Mouse (Mus musculus): ENCODE results near the gene Ankrd28.

Gene Ankrd28

GRCm38 (mm10) chr14:31697755-31698154 lies 132.7 kb downstream of the Ankrd28 start:
- DNase-seq: no peak

- DNase-seq: no peak
These were observed 133.1 kb downstream of the Ankrd28 start for GRCm38 (mm10) chr14:31697346-31697745.

GRCm38 (mm10) chr14:31696985-31697303 lies 133.5 kb downstream of the Ankrd28 start:
- no peak for DNase-seq

DNA sequence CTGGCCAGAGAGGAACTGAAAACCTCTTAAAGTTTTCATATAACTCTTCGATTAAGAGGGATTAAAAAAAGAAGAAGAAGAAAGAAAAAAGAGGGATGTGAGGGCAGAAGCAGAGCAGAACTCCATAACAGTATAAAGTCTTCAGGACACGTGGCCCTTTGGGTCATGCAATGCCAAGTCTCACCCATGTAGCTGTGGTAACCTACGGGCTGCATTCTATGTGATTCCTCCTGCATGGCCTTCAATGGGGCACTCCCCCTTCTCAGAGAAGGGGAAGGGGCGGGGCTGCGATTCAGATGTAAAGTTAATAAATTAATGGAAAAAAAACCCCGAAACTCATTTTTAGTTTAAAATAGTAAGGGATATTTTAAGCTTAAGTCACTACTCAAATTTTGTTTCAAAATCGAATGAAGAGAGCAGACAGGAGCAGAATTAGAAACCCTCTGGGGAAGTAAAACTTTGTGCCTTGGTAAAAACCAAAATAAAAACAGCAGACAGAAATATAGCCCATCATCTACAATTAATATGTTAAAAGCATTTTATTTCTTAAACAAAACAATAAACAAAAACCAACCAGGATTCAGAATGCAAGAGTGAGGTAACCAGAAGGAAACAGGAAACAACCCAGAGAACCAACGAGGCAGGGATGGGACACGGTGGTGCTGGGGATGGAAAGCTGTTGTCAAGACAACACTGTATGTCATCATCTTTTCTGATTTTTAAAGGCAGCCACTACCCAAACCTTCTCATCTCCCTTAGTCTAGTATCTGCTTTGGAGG lies 134.1 kb downstream of the Ankrd28 start:
- no peak for DNase-seq

DNA sequence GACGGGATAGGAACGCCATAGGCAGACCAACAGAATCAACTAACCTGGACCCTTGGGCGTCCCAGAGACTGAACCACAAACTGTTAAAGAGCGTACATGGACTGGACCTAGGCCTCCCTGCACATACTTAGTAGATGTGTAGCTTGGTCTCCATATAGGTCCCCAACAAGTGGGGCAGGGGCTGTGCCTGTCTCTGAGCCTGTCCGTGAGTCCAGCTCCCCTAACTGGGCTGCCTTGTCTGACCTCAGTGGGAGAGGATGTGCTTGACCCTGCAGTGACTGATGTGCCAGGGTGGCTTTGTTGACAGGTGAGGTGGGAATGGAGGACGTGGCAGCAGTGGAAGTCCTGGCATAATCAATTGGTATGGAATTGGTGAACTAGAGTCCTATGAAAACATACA lies 137.9 kb downstream of the Ankrd28 start:
- DNase-seq: no peak

DNA sequence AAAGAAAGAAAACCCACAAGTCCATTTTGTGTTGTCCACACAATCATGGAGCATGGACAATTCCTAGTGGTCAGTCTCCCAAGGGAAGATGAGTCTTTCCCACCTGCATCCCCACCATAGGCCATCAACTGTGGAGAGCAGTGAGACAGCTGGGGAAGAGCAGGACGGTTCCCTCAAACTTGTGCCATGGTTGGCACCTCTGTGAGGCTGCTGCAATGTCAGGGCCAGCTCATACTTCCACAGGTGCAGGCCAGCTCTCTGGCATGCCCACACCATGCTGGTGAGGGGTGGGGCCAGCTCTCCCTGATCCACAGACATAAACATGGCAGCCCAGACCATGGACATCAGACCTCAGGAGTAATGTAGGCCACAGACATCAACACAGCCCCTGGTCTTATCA lies 144.2 kb downstream of the Ankrd28 start:
- no peak for DNase-seq

GRCm38 (mm10) chr14:31685680-31686079 lies 144.8 kb downstream of the Ankrd28 start:
- DNase-seq: no peak

DNA sequence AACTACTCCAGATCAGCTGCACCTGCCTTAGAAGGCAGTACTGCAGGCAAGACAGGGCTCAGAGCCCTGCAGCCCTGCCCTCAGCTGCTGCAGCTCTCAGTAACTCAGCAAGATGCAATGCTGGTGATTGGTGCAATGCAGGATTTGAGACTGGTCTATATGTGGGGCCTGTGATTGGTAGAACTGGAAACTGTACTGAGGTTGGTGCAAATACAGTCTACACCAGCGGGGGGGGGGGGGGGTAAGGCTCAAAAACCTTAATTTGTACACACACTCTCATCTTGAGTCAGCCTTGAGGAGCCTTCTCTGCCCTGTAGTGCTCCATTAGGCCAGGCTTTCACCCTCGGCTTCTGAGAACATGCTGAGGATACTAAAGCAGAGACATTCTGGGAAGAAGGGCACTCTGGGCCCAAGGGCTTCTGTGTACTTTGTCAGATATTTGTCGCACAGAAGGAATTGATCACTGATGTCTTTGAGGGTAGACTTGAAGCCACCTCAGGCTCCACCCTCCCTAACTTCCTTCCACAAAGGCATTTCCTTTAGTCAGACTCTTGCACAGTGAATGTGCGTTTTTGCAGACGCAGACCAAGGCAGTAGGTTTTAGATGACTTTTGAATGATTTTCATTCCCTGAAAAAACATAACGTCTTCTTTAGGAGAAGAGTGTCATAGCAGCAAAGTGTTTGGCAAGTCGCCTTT lies 146.0 kb downstream of the Ankrd28 start:
- DNase-seq: no peak

DNA sequence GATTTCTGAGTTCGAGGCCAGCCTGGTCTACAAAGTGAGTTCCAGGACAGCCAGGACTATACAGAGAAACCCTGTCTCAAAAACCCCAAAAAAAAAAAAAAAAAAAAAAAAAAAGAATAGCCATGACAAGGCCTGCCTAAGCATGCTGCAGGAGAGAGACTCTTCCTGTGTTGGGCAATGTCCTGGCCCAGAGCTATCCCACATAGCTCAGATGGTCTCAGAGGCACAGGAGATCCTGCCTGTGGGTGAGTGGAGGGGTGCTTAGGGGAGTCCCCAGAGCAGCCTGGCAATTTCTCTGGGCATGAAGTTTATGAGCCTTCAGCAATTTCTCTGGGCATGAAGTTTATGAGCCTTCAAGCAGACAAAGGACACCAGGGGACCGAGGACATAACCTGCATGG lies 146.8 kb downstream of the Ankrd28 start:
- no peak for DNase-seq

GRCm38 (mm10) chr14:31681931-31682555 lies 148.4 kb downstream of the Ankrd28 start:
- DNase-seq: no peak

GRCm38 (mm10) chr14:31681291-31681690 lies 149.2 kb downstream of the Ankrd28 start:
- no peak for DNase-seq

- DNase-seq: no peak
These were observed 149.8 kb downstream of the Ankrd28 start for GRCm38 (mm10) chr14:31680656-31681055.

DNA sequence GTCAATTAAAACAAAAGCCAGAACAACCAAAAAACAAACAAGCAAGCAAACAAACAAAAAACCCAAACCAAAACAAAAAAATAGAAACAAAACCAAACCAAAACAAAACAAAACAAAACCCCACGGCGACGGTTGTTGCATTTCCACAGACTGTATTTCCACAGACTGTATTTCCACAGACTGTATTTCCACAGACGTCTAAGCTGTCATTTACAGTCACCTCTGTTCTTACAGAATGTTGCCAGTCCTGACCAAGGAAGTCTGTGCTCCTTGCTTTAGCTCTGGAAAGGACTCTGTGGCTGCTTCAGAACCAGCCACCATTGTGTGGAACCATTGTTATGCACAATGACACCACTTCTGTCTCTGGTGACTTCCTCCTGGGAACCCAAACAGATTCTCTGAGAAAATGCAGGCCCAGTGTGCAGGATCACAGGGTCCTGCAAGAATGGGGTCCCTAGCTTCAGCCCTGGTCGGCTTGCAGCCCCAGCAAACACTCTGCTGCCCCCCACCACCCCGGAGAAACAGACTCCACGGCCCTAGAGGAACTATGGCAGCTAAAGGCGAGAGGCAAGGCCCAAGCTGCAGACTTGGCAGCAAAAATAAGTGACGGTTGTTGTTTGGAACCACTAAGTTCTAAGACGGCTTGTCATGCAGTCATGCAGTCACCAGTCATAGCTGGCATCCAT lies 158.7 kb downstream of the Ankrd28 start:
- DNase-seq: no peak

GRCm38 (mm10) chr14:31669642-31670490 lies 160.6 kb downstream of the Ankrd28 start:
- DNase-seq: peak; percentile 35

DNA sequence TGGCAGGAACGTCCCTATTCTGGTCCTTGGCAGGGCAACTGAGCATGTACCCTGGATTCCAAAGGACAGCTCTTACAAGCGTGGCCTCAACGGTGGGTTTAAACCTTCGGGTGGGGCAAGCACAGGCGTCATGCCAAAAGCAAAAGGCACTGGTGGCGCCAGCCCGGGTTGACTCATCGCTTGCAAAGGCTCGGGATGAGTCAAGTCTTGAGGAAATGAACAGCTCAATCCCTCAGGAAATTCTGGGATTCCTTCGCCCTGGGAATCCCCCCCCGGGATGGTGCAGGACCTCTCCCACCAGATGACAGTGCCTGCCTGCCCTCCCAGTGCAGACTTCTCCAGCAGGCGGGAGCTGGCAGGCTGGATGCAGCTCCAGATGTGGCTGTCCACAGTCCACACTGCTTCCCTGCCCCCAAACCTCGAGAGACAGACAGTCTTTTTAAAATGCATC lies 161.3 kb downstream of the Ankrd28 start:
- DNase-seq: peak; percentile 68

DNA sequence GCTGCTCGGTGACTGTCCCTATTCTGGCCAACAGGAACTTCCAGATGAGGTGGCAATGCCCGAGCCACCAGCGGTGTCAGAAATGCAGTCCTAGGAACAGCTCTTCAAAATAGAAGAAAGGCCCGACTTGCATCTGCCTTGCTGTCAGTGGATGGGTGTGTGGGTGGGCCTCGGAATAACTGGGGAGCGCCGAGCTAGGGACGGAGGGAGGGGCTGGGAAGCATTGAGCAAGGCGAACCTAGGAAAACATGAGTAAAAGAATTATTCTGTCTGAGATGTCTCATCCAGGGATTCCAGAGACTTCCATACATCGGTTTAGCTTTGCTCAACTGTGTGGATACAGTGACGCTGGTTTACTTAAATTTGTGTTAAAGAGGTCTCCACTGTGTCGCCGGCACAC lies 162.1 kb downstream of the Ankrd28 start:
- no peak for DNase-seq

DNA sequence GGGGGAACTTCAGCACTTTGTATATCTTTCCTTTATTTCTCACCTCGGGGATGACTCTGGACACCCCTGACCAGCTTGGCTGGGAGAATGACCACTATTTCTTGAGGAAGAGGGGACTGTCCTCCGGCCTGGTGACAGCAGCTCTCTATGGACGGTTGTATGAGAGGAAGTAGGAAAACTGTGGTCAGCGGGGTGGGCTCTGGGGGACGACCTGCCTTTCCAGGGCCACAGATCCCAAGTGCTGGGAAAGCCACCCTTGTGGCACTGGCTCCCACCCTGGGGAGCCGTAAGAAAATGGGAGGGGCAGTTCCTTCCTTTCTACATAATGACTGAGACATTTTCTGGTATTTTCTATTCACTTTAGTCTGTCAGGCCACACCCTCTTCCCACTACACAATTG lies 162.7 kb downstream of the Ankrd28 start:
- no peak for DNase-seq

DNA sequence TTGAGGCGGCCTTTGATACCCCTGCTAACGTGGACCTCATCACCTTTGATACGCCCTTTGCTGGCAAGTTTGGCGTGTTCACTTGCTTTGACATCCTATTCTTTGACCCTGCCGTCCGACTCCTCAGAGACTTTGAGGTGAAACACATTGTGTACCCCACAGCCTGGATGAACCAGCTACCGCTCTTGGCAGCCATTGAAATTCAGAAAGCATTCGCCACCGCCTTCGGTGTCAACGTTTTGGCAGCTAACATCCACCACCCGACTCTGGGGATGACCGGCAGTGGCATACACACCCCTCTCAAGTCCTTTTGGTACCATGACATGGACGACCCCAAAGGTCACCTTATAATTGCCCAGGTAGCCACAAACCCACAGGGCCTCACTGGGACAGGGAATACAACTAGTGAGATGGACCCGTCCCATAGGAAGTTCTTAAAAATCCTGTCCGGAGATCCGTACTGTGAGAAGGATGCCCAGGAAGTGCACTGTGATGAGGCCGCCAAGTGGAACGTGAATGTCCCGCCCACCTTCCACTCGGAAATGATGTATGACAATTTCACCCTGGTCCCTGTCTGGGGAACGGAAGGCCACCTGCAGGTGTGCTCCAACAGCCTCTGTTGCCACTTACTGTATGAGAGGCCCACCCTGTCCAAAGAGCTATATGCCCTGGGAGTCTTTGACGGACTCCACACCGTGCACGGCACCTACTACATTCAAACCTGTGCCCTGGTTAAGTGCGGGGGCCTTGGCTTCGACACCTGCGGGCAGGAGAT lies 163.3 kb downstream of the Ankrd28 start:
- DNase-seq: no peak

DNA sequence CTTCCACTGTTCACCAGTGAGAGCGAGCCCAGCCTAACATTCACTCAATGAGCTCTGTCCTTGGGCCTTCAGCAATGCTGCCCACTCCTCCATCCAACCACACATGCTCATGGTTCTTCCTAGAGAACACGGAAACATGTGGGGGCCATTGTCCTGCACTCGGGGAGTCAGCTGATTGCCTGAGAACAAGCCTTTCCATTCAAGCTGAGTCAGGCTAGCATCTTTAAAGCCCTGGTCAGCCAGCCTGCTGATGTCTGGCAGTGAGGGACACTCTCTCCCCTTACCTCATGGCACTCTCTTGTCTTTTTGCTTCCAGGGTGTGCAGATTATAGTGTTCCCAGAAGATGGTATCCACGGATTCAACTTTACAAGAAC lies 164.9 kb downstream of the Ankrd28 start:
- no peak for DNase-seq

DNA sequence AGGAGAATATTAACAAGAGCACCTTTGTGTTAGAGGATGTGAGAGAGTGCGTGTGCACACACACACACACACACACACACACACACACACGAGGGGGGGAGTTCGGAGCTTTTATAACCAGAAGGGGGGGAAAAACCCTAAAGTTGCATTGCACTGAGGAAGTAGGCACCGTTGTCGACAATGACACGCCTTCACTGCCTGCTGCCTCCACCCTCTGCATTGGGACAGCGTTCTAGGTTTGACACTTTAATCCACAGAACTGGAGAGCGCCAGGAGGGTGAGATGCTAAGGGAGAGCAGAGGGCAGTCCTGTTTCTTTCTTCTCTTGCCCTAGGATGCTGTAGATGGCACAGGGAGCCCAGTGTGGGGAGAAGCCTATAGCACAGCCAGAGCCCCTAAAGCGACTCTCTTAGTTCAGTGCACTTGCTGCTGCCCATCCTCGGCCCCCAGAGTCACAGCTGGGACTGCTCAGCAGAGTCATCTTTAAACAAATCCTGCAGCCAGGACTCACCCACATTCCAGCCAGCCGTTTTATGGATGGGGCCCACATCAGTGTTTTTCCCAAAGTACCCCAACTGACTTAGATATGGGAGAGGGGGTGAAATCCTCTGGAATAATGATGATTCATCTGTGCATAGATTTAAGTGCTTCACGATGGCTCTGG lies 165.4 kb downstream of the Ankrd28 start:
- no peak for DNase-seq

Data from kidney, adult 11 months (tissue).